Mouse (Mus musculus) cerebellum, adult 2 months (tissue): ENCODE results near the gene Mpv17.

Experiments used
- CTCF ChIP-seq: fragments of 200-500 bp; IDR thresholded peaks from 2 replicates; pipeline ENCODE4 v1.5.1; 2011; ENCODE audit warnings: low read depth, mild to moderate bottlenecking, control low read depth, low read length, moderate library complexity, borderline replicate concordance; ENCODE audit not compliant: insufficient read depth
- POLR2A ChIP-seq: fragments of 200-500 bp; IDR thresholded peaks from 2 replicates; pipeline ENCODE4 v1.6.1; 2011; ENCODE audit warnings: low read length, control low read depth, borderline replicate concordance; ENCODE audit not compliant: insufficient read depth

DNA sequence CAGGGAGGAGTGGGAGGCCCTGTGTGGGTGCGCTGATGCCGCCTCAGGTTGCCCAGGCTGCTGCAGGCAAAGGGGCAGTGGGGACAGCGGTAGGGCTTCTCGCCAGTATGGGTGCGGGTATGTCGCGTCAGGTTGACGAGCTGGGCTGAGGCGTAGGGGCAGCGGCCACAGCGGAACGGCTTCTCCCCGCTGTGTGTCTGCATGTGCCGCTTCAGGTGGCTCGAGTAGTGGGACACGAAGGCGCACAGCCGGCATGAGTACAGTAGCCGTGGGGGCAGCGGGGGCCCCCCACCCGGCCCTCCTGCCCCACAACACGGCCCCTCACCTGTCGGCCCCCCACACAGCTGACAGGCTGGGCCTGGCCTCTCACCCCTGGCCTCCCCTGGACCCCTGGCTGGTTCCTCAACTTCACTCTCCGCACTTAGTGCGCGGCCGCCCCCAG, 46.3 kb upstream of the Mpv17 start:
- TF ChIP-seq CTCF (no peak), POLR2A (no peak)
